Mouse (Mus musculus) neural tube, embryonic 11.5 days (tissue): ENCODE results near the gene Ccdc171. TPM values are rescaled to one million over a fixed set of nuclear protein-coding genes. Genes with fewer than 3 reads are reported as not detected.

ENCODE experiments used
- ATAC-seq: fragments of 200-750 bp; cut with Nextera tagmentation; 2 replicates; pipeline ENCODE4 v1.8.0; 2017; ENCODE audit warnings: moderate number of reproducible peaks, mild to moderate bottlenecking, moderate TSS enrichment, moderate library complexity; ENCODE audit not compliant: insufficient read depth, low FRiP score, low TSS enrichment
- DNase-seq: peaks from one replicate; pipeline ENCODE4 v3.0.0-alpha.2; 2015; ENCODE audit warnings: low spot score
- H3K27ac ChIP-seq: fragments of 300-500 bp; sonication (generic); 2 replicates; pipeline ENCODE4 v1.5.1; 2014; ENCODE audit warnings: low read depth, mild to moderate bottlenecking, low read length
- H3K27me3 ChIP-seq: fragments of 300-500 bp; sonication (generic); 2 replicates; pipeline ENCODE4 v1.6.1; 2014; ENCODE audit warnings: mild to moderate bottlenecking, low read length, mixed read lengths; ENCODE audit not compliant: control insufficient read depth, insufficient read depth
- H3K36me3 ChIP-seq: fragments of 300-500 bp; sonication (generic); 2 replicates; pipeline ENCODE4 v1.6.1; 2014; ENCODE audit warnings: mild to moderate bottlenecking, low read length, moderate library complexity, mixed read lengths; ENCODE audit not compliant: control insufficient read depth, insufficient read depth
- H3K4me1 ChIP-seq: fragments of 300-500 bp; sonication (generic); 2 replicates; pipeline ENCODE4 v1.6.1; 2014; ENCODE audit warnings: low read length, mixed read lengths; ENCODE audit not compliant: control insufficient read depth, insufficient read depth
- H3K4me2 ChIP-seq: fragments of 300-500 bp; sonication (generic); 2 replicates; pipeline ENCODE4 v1.6.1; 2014; ENCODE audit warnings: low read depth, mild to moderate bottlenecking, moderate library complexity
- H3K4me3 ChIP-seq: fragments of 300-500 bp; sonication (generic); 2 replicates; pipeline ENCODE4 v1.5.1; 2014; ENCODE audit warnings: low read depth, low read length
- H3K9ac ChIP-seq: fragments of 300-500 bp; sonication (generic); 2 replicates; pipeline ENCODE4 v1.6.1; 2014; ENCODE audit warnings: mild to moderate bottlenecking, low read length
- H3K9me3 ChIP-seq: fragments of 300-500 bp; sonication (generic); 2 replicates; pipeline ENCODE4 v1.6.1; 2016; ENCODE audit warnings: low read length; ENCODE audit not compliant: control insufficient read depth
- WGBS: fragments of 180-500 bp; shearing (Covaris S2); extraction: QIAGEN DNeasy Blood & Tissue Kit; methylation state at CpG from one replicate; pipeline ENCODE4 v1.1.7; 2014; 5-methylcytosine and 5-hydroxymethylcytosine counted together
- polyA plus RNA-seq: library from polyadenylated mRNA; unstranded; fragments of >200 nt; fragmentation: Nextera tagmentation; extraction: Ambion mirVana; gene quantifications from 2 replicates; pipeline ENCODE4 v1.2.1, GENCODE M21; 2014

Ccdc171 gene
- polyA plus RNA-seq, 1 experiment from 2014 or later: 4.0 TPM

GRCm38 (mm10) chr4:83862295-83862694, 336.9 kb downstream of the Ccdc171 start:
- Histone ChIP-seq H3K9ac (no peak overlapping the region), H3K4me3 (no peak overlapping the region), H3K4me1 (no peaks in the 10 kb centered on the region), H3K36me3 (no peaks in the 10 kb centered on the region), H3K9me3 (no peaks in the 10 kb centered on the region), H3K4me2 (no peak overlapping the region), H3K27me3 (no peaks in the 10 kb centered on the region), H3K27ac (no peak overlapping the region)
- DNase-seq (no peak), ATAC-seq (no peak)
- 77% methylated on average over 7 of the region's 7 CpGs for WGBS

- no peak overlapping the region for H3K4me2 ChIP-seq
- no peaks in the 10 kb centered on the region for H3K36me3 ChIP-seq
- no peak overlapping the region for H3K4me3 ChIP-seq
- no peak for DNase-seq
- H3K27ac ChIP-seq: no peak overlapping the region
- no peaks in the 10 kb centered on the region for H3K4me1 ChIP-seq
- no peak for ATAC-seq
- H3K9me3 ChIP-seq: no peaks in the 10 kb centered on the region
- WGBS: 56% methylated on average over 7 of the region's 7 CpGs
- H3K27me3 ChIP-seq: no peaks in the 10 kb centered on the region
- no peak overlapping the region for H3K9ac ChIP-seq
Observed at GRCm38 (mm10) chr4:83876600-83876999, 351.3 kb downstream of the Ccdc171 start.

GRCm38 (mm10) chr4:83878236-83878635, 352.9 kb downstream of the Ccdc171 start:
- WGBS: 72% methylated on average over 8 of the region's 8 CpGs
- no peak for ATAC-seq

GRCm38 (mm10) chr4:83888459-83889054, 363.2 kb downstream of the Ccdc171 start:
- no peak for ATAC-seq
- no peaks in the 10 kb centered on the region for H3K9me3 ChIP-seq
- no peaks in the 10 kb centered on the region for H3K36me3 ChIP-seq
- no peaks in the 10 kb centered on the region for H3K4me1 ChIP-seq
- no peak overlapping the region for H3K27ac ChIP-seq
- no peak overlapping the region for H3K4me3 ChIP-seq
- no peak overlapping the region for H3K4me2 ChIP-seq
- no peak for DNase-seq
- H3K9ac ChIP-seq: no peak overlapping the region
- no peaks in the 10 kb centered on the region for H3K27me3 ChIP-seq
- 47% methylated on average over 11 of the region's 13 CpGs for WGBS

More at GRCm38 (mm10) chr4:83878236-83878635, 352.9 kb downstream of the Ccdc171 start:
- DNase-seq: no peak
- H3K36me3 ChIP-seq: no peaks in the 10 kb centered on the region
- H3K4me1 ChIP-seq: no peaks in the 10 kb centered on the region
- no peak overlapping the region for H3K27ac ChIP-seq
- no peak overlapping the region for H3K4me3 ChIP-seq
- H3K27me3 ChIP-seq: no peaks in the 10 kb centered on the region
- no peak overlapping the region for H3K9ac ChIP-seq
- no peak overlapping the region for H3K4me2 ChIP-seq
- H3K9me3 ChIP-seq: no peaks in the 10 kb centered on the region

GRCm38 (mm10) chr4:83902081-83902645, 376.8 kb downstream of the Ccdc171 start:
- Histone ChIP-seq H3K27me3 (no peaks in the 10 kb centered on the region), H3K9ac (no peak overlapping the region), H3K36me3 (no peaks in the 10 kb centered on the region), H3K4me1 (no peaks in the 10 kb centered on the region), H3K9me3 (no peaks in the 10 kb centered on the region), H3K4me2 (no peak overlapping the region), H3K4me3 (no peak overlapping the region), H3K27ac (no peak overlapping the region)
- no peak for ATAC-seq
- WGBS: 88% methylated on average over 9 of the region's 9 CpGs
- no peak for DNase-seq

Other genes with a start within 250 kb of the Ccdc171 start
- gene Ttc39b, start 201.3 kb upstream of the Ccdc171 start, polyA plus RNA-seq: 2.6 and 3.4 TPM in 2 replicates
- gene Snapc3, start 107.8 kb upstream of the Ccdc171 start, polyA plus RNA-seq: 77.8 and 78.4 TPM in 2 replicates
- 348 and 360 TPM in 2 replicates for gene Psip1, start 39.1 kb upstream of the Ccdc171 start, polyA plus RNA-seq